Mouse (Mus musculus): ENCODE results near the gene Map2k7. TPM values are rescaled to one million over a fixed set of nuclear protein-coding genes. Genes with fewer than 3 reads are reported as not detected.

Map2k7 gene
- polyA plus RNA-seq (2012; rRNA removed) = 12.3 and 13.5 TPM in 2 replicates

DNA sequence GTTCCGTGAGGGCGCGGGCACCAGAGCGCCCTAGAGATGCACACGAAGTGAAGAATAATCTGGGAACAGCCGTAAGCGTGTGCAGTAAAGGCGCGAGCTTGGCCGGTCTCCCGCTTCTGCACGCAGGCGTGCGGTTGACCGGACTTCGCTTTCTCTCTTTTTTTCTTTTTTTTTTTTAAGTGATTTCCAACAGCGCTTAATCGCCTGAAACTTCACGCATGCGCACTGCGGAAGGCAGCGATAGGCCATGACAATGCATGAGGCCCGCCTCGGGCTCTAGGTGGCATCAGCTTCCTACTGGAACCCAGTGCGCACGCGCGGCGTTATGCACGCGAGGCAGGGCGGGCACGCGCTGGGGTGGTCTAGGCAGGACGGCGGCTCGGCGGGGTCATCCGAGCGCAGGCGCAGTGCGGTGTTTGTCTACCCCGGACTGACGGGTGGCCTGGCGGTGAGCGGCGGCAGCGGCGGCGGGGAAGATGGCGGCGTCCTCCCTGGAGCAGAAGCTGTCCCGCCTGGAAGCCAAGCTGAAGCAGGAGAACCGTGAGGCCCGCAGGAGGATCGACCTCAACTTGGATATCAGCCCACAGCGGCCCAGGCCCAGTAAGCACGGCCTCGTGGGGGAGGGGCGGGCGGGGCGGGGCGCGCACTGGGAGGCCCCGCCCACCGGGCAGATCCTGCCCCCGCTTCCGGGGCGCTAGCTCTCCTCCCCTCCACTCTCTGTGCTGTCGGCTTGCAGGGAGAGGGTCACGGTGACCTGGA is at the start of gene Map2k7, which contains the start of gene Gm49320:
TSS of gene Map2k7 (plus strand) at position 307 of the 759 bp plus-strand sequence.
TSS of gene Gm49320 (plus strand) at position 432 of the 759 bp plus-strand sequence.

GRCm38 (mm10) chr8:4216791-4217621 is 21.5 kb upstream of the Map2k7 start, which contains the start of gene Prr36:
Gene Prr36, minus strand, starts transcription at chr8:4217459.

GRCm38 (mm10) chr8:4226739-4227347 is 11.7 kb upstream of the Map2k7 start, which contains the start of gene Lrrc8e:
Gene Lrrc8e, plus strand, starts transcription at chr8:4226827.

GRCm38 (mm10) chr8:4247951-4248540 is 9.5 kb downstream of the Map2k7 start, which contains the start of gene Tgfbr3l:
Gene Tgfbr3l, plus strand, starts transcription at chr8:4248214.

GRCm38 (mm10) chr8:4252934-4253841 is 14.6 kb downstream of the Map2k7 start, which contains the start of gene Snapc2:
Gene Snapc2, plus strand, starts transcription at chr8:4253080.

DNA sequence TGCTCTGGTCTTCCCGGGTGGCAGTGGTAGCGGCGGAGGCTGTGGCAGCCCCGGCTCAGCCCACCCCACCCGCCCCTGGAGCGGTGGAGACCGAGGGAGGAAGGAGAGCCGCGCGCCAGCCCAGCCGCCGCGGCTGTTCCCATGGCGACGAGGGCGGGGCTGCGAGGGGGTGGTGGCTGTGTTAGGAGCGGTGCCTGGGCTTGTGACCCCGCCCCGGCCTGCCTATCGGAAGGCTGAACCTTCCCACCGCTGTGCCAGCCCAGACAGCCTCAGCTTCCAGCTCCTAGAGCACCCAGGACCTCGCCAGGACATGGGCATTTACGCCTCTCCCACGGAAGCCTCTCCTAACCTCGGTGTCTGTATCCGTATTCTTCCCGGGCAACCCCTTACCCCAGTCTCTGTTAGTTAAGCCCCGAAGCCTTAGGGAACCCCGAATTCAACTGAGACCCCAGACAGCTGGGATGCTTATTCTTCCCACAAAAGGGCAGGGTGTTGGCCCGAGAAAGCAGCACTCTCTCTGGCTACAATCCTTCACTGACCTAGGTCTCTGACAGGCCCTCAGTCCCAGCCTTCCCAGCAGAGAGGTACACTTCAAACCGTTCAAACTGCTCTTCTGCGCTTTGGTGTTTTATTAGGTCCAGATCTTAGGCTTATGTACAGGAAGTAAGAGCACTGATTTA is 20.7 kb downstream of the Map2k7 start, which contains the start of gene Ctxn1:
TSS of gene Ctxn1 (minus strand) at position 150 of the 680 bp plus-strand sequence.

DNA sequence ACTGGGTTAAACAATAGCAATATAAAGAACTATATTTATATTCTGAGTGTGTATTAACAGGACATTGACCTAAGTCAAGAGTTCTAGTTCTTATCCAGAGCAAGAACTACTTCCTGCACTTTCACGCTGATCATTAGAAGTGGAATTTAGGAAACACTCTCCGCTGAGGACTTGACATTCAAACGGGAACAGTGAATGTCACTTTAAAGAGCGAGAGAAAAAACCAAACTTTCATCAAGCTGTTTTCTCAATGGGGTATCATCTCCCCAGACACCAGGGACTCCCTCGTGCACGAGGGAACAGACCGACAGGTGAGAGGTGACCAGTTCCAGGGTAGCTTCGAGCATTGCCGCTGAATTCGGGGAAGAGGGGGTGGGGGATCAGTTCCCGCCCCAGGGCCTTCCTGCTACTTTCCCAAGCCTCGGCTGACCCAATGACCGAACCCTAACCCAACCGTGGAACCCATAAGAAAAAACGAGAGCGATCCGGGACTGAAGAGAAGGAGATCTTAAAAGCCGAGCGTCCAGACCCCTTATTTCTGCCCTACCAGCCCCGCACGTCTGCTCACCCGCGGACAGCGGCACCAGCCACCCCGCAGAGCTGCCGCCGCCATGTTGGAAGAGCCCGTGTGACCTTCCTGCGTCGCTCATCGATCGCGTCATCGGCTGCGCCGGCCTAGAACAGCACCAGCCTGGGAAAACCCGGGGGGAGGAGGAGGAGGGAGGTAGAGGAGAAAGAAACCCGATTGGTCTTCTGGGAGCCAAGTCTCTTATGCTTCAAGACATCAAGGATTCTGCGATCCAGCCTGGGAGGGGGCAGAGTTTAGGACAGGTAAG is 37.0 kb downstream of the Map2k7 start, which contains the start of gene Timm44:
TSS of gene Timm44 (minus strand) at position 639 of the 836 bp plus-strand sequence.

Other genes with a start within 250 kb of the Map2k7 start
- gene Cd209f, start 132.9 kb upstream of the Map2k7 start, polyA plus RNA-seq (2012; rRNA removed) = 0.36 and 0.74 TPM in 2 replicates
- 0.05 and 0.07 TPM in 2 replicates for gene Cd209g, start 104.6 kb upstream of the Map2k7 start, polyA plus RNA-seq (2012; rRNA removed)
- gene Evi5l, start 72.2 kb upstream of the Map2k7 start, polyA plus RNA-seq (2012; rRNA removed) = 3.3 and 3.7 TPM in 2 replicates
- 0.21 and 0.22 TPM in 2 replicates for gene Prr36, start 21.3 kb upstream of the Map2k7 start, polyA plus RNA-seq (2012; rRNA removed)
- gene Lrrc8e, start 11.9 kb upstream of the Map2k7 start, polyA plus RNA-seq (2012; rRNA removed) = 0.07 and 0.08 TPM in 2 replicates
- 0.35 and 0.48 TPM in 2 replicates for gene Gm49320, start 125 bp downstream of the Map2k7 start, polyA plus RNA-seq (2012; rRNA removed)
- 3.5 and 4.8 TPM in 2 replicates for gene Tgfbr3l, start 9.5 kb downstream of the Map2k7 start, polyA plus RNA-seq (2012; rRNA removed)
- gene Snapc2, start 14.3 kb downstream of the Map2k7 start, polyA plus RNA-seq (2012; rRNA removed) = 10.9 and 12.1 TPM in 2 replicates
- 2.9 TPM in 2 replicates for gene Ctxn1, start 20.5 kb downstream of the Map2k7 start, polyA plus RNA-seq (2012; rRNA removed)
- gene Timm44, start 37.2 kb downstream of the Map2k7 start, polyA plus RNA-seq (2012; rRNA removed) = 41.0 and 41.8 TPM in 2 replicates
- gene Ccl25, start 86.5 kb downstream of the Map2k7 start, polyA plus RNA-seq (2012; rRNA removed) = 4.8 and 5.8 TPM in 2 replicates
- gene Elavl1, start 86.7 kb downstream of the Map2k7 start, polyA plus RNA-seq (2012; rRNA removed) = 26.8 and 41.3 TPM in 2 replicates

Data from liver, embryonic 14 days (tissue).